ENCODE assay signal across 18 mouse cellular contexts in the genomic region with DNA sequence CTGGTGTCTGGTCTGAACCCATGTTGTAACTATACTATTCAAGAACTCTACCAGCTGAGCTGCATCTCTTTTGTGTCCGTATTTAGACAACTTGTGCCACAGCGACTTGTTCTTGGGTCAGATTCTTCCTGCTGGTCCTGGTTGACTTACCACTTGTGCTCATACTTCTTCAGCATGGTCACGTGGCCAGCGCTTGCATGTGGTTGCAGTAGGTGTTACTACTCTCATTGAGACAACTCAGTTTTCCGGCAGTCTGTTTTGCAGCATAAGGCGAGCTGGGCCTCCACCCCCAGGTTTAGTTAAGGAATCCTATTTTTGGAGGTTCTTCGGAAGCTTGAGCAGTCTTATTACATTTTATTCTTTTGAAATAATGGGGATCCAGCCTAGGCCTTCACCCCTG. TPM values are rescaled to one million over a fixed set of nuclear protein-coding genes. Genes with fewer than 3 reads are reported as not detected.
DNase-seq lines count a peak whose midpoint lies in the region; ATAC-seq and TF ChIP-seq lines count a peak whose summit lies in the region.
"Had no signal": no experiment of that assay in that cellular context is flagged by ENCODE, and none has a peak within 500 bp of the region (broad histone marks: within the 10 kb centered on the region; RNA-seq: fewer than 3 reads in every experiment).

No protein-coding gene starts in this region.

- H3K4me2 ChIP-seq in intestine, embryonic 15.5 days (replicated peaks) = no peak overlapping the region
- H3K4me2 ChIP-seq: forebrain, embryonic 15.5 days; limb, embryonic 15.5 days; lung, embryonic 15.5 days; midbrain, embryonic 13.5 days; neural tube, embryonic 12.5 days had no signal

- no peak for TF ChIP-seq POLR2A in cerebellum, adult 2 months (IDR thresholded peaks at IDR 0.05; ENCODE audit: borderline replicate concordance, insufficient read depth, low read length)
- TF ChIP-seq POLR2A in spleen, adult 2 months (IDR thresholded peaks at IDR 0.05; ENCODE audit: low read depth, low read length) = no peak

- H3K9me3 ChIP-seq in intestine, embryonic 15.5 days = no peaks in the 10 kb centered on the region
- H3K9me3 ChIP-seq: forebrain, embryonic 15.5 days; limb, embryonic 15.5 days; lung, embryonic 15.5 days; midbrain, embryonic 13.5 days; neural tube, embryonic 12.5 days had no signal

- H3K27me3 ChIP-seq in cerebellum, adult 2 months (ENCODE audit: control insufficient read depth, insufficient read depth, low read length) = no peaks in the 10 kb centered on the region
- H3K27me3 ChIP-seq in spleen, adult 2 months (ENCODE audit: control insufficient read depth, insufficient read depth, low read length) = no peaks in the 10 kb centered on the region
- H3K27me3 ChIP-seq in intestine, embryonic 15.5 days (replicated peaks) = no peaks in the 10 kb centered on the region
- H3K27me3 ChIP-seq: forebrain, embryonic 15.5 days; limb, embryonic 15.5 days; lung, embryonic 15.5 days; midbrain, embryonic 13.5 days; neural tube, embryonic 12.5 days had no signal

- no peak overlapping the region for H3K9ac ChIP-seq in intestine, embryonic 15.5 days
- H3K9ac ChIP-seq: forebrain, embryonic 15.5 days; limb, embryonic 15.5 days; lung, embryonic 15.5 days; midbrain, embryonic 13.5 days; neural tube, embryonic 12.5 days had no signal

- peak overlapping the region; percentile 92 for H3K27ac ChIP-seq in cerebellum, adult 2 months (ENCODE audit: insufficient read depth, low read length)
- H3K27ac ChIP-seq in spleen, adult 2 months (ENCODE audit: insufficient read depth, low read length) = peak overlapping the region; percentile 49; the same call in 1 of the 2 replicates
- H3K27ac ChIP-seq in intestine, embryonic 15.5 days = no peak overlapping the region
- H3K27ac ChIP-seq: forebrain, embryonic 15.5 days; heart, adult 2 months; hindbrain, postnatal 0 days; limb, embryonic 15.5 days; lung, embryonic 15.5 days; midbrain, embryonic 13.5 days; neural tube, embryonic 12.5 days had no signal

- 78% methylated on average over 7 of the region's 7 CpGs for WGBS in cerebellum, adult 2 months
- 67% methylated on average over 7 of the region's 7 CpGs for WGBS in spleen, adult 2 months
- 93% methylated on average over 7 of the region's 7 CpGs for WGBS in intestine, embryonic 15.5 days

- peaks cover 39% of the 10 kb centered on the region for H3K4me1 ChIP-seq in cerebellum, adult 2 months (ENCODE audit: control insufficient read depth, insufficient read depth, low read length)
- H3K4me1 ChIP-seq in spleen, adult 2 months (ENCODE audit: control insufficient read depth, insufficient read depth, insufficient read length) = peaks cover 17% of the 10 kb centered on the region
- no peaks in the 10 kb centered on the region for H3K4me1 ChIP-seq in intestine, embryonic 15.5 days (replicated peaks)
- H3K4me1 ChIP-seq: forebrain, embryonic 15.5 days; limb, embryonic 15.5 days; lung, embryonic 15.5 days; midbrain, embryonic 13.5 days; neural tube, embryonic 12.5 days had no signal

- TF ChIP-seq CTCF in cerebellum, adult 2 months (IDR thresholded peaks at IDR 0.05; ENCODE audit: borderline replicate concordance, insufficient read depth, low read depth, low read length) = no peak
- TF ChIP-seq CTCF in spleen, adult 2 months (IDR thresholded peaks at IDR 0.05; ENCODE audit: extremely low read depth, insufficient read depth, insufficient read length, insufficient replicate concordance) = no peak

- intact Hi-C loops in left cerebral cortex, postnatal 36 days (cut with DNase I) = no loop called here

- H3K36me3 ChIP-seq in spleen, adult 2 months (ENCODE audit: control insufficient read depth, insufficient read depth, low read length) = peaks cover 6% of the 10 kb centered on the region; the same call in 1 of the 2 replicates
- peaks cover 19% of the 10 kb centered on the region for H3K36me3 ChIP-seq in intestine, embryonic 15.5 days

- peak in 1 of 2 experiments; percentile 37 for DNase-seq in cerebellum, adult 2 months
- no peak for DNase-seq in cerebellum, postnatal 14 days
- DNase-seq in spleen, adult 2 months (ENCODE audit: low read depth in 1 of 2, low spot score in 2 of 2) = peak in 1 of 2 experiments; percentile 81
- DNase-seq in spleen, adult 12 weeks (ENCODE audit: low spot score) = no peak
- DNase-seq in left cerebral cortex, postnatal 36 days (ENCODE audit: low spot score in 2 of 2) = peak; percentile 65 to 69
- no peak for DNase-seq in gastrocnemius, adult 18-20 months (ENCODE audit: low spot score)
- DNase-seq in thymus, adult 18-20 months = no peak
- DNase-seq: adrenal gland, postnatal 25 days; heart, postnatal 14 days; retina, postnatal 1 day had no signal

- no peak for ATAC-seq in intestine, embryonic 15.5 days
- ATAC-seq: forebrain, embryonic 15.5 days; hindbrain, postnatal 0 days; midbrain, embryonic 13.5 days had no signal

- H3K4me3 ChIP-seq in cerebellum, adult 2 months (replicated peaks; ENCODE audit: insufficient read depth, low read depth, low read length) = no peak overlapping the region
- H3K4me3 ChIP-seq in spleen, adult 2 months (ENCODE audit: extremely low read depth, insufficient read depth, insufficient read length) = no peak overlapping the region
- H3K4me3 ChIP-seq in intestine, embryonic 15.5 days (replicated peaks) = no peak overlapping the region
- H3K4me3 ChIP-seq: forebrain, embryonic 15.5 days; heart, adult 2 months; limb, embryonic 15.5 days; lung, embryonic 15.5 days; midbrain, embryonic 13.5 days; neural tube, embryonic 12.5 days had no signal

RNA-seq across cellular contexts. Expression of gene Gabarapl2, which starts 10.8 kb away (rescaled TPM):
- polyA plus RNA-seq in cerebellum, adult 2 months (2012; rRNA removed) = 373 and 404 TPM in 2 replicates
- polyA plus RNA-seq in spleen, adult 2 months (2012; rRNA removed) = 15.9 and 25.4 TPM in 2 replicates
- total RNA-seq in left cerebral cortex, postnatal 36 days (2021) = 100 to 1,000 TPM; 201 to 216 TPM
- total RNA-seq in gastrocnemius, adult 18-20 months (2021) = 100 to 1,000 TPM in 1 of 2 experiments, 10 to 100 TPM in 1; 91.4 to 110 TPM
- polyA plus RNA-seq in intestine, embryonic 15.5 days (2015; fragmentation: Nextera tagmentation; extraction: Ambion mirVana) = 194 and 215 TPM in 2 replicates

RNA-seq across cellular contexts. Expression of gene Tmem231, which starts 17.6 kb away (rescaled TPM):
- 15.1 and 15.8 TPM in 2 replicates for polyA plus RNA-seq in cerebellum, adult 2 months (2012; rRNA removed)
- polyA plus RNA-seq in spleen, adult 2 months (2012; rRNA removed) = 2.1 and 3.1 TPM in 2 replicates
- total RNA-seq in left cerebral cortex, postnatal 36 days (2021) = 10 to 100 TPM; 10.6 to 13.1 TPM
- 1 to 10 TPM in 1 of 2 experiments, under 1 TPM in 1; 0.91 to 1.0 TPM for total RNA-seq in gastrocnemius, adult 18-20 months (2021)
- polyA plus RNA-seq in intestine, embryonic 15.5 days (2015; fragmentation: Nextera tagmentation; extraction: Ambion mirVana) = 9.3 and 11.5 TPM in 2 replicates

RNA-seq across cellular contexts. Expression of gene Adat1, which starts 40.8 kb away (rescaled TPM):
- polyA plus RNA-seq in cerebellum, adult 2 months (2012; rRNA removed) = 9.4 and 10.2 TPM in 2 replicates
- polyA plus RNA-seq in spleen, adult 2 months (2012; rRNA removed) = 2.2 and 2.6 TPM in 2 replicates
- 1 to 10 TPM; 4.0 to 8.0 TPM for total RNA-seq in left cerebral cortex, postnatal 36 days (2021)
- 1 to 10 TPM; 1.6 to 2.1 TPM for total RNA-seq in gastrocnemius, adult 18-20 months (2021)
- polyA plus RNA-seq in intestine, embryonic 15.5 days (2015; fragmentation: Nextera tagmentation; extraction: Ambion mirVana) = 7.7 and 8.3 TPM in 2 replicates

RNA-seq across cellular contexts. Expression of gene Chst5, which starts 41.1 kb away (rescaled TPM):
- 2.1 and 3.1 TPM in 2 replicates for polyA plus RNA-seq in cerebellum, adult 2 months (2012; rRNA removed)
- 0.13 TPM in 1 of 2 replicates, not detected in the other for polyA plus RNA-seq in spleen, adult 2 months (2012; rRNA removed)
- under 1 TPM; 0.36 to 0.57 TPM for total RNA-seq in left cerebral cortex, postnatal 36 days (2021)
- under 1 TPM in 1 of 2 experiments, not detected in 1; 0.09 TPM for total RNA-seq in gastrocnemius, adult 18-20 months (2021)
- polyA plus RNA-seq in intestine, embryonic 15.5 days (2015; fragmentation: Nextera tagmentation; extraction: Ambion mirVana) = 1.2 and 1.7 TPM in 2 replicates
- total RNA-seq: adrenal gland, postnatal 25 days; heart, adult 2 months; heart, postnatal 14 days had no signal
- polyA plus RNA-seq: heart, adult 2 months had no signal

RNA-seq across cellular contexts. Expression of gene Kars, which starts 59.8 kb away (rescaled TPM):
- polyA plus RNA-seq in cerebellum, adult 2 months (2012; rRNA removed) = 90.2 and 91.7 TPM in 2 replicates
- polyA plus RNA-seq in spleen, adult 2 months (2012; rRNA removed) = 25.2 and 27.9 TPM in 2 replicates
- total RNA-seq in left cerebral cortex, postnatal 36 days (2021) = 10 to 100 TPM; 68.6 to 73.2 TPM
- 100 to 1,000 TPM; 135 TPM for total RNA-seq in gastrocnemius, adult 18-20 months (2021)
- polyA plus RNA-seq in intestine, embryonic 15.5 days (2015; fragmentation: Nextera tagmentation; extraction: Ambion mirVana) = 181 and 195 TPM in 2 replicates

Comparison
In these comparisons a context has a peak if more than half of its experiments do, and no peak if none do; other contexts are left out.
1. DNase-seq: peak in left cerebral cortex, postnatal 36 days (2 of 2); none in cerebellum, postnatal 14 days (0 of 2), spleen, adult 12 weeks (single experiment), gastrocnemius, adult 18-20 months (single experiment) and thymus, adult 18-20 months (0 of 2).